Mouse (Mus musculus) macrophage (primary cell): ENCODE data around the gene Cxcr5. TPM values are rescaled to one million over a fixed set of nuclear protein-coding genes. Genes with fewer than 3 reads are reported as not detected.

Source experiments
- H3K27ac ChIP-seq: fragments of 350-480 bp; formaldehyde crosslinking; 2 replicates; pipeline ENCODE4 v1.9.0; 2021
- H3K36me3 ChIP-seq: fragments of 350-480 bp; formaldehyde crosslinking; 2 replicates; pipeline ENCODE4 v1.9.0; 2021; ENCODE audit errors: inconsistent target
- H3K4me3 ChIP-seq: fragments of 350-480 bp; formaldehyde crosslinking; 2 replicates; pipeline ENCODE4 v1.9.0; 2021; ENCODE audit errors: inconsistent target
- H3K79me2 ChIP-seq: fragments of 350-480 bp; formaldehyde crosslinking; 2 replicates; pipeline ENCODE4 v1.9.0; 2021; ENCODE audit errors: inconsistent target
- WGBS: methylation state at CpG from one replicate; pipeline ENCODE4 v1.1.7; 2026; ENCODE audit warnings: inconsistent platforms; ENCODE audit not compliant: missing documents; 5-methylcytosine and 5-hydroxymethylcytosine counted together
- polyA plus RNA-seq: library from polyadenylated mRNA; stranded (reverse); fragments of 250-400 nt; gene quantifications from 3 replicates; pipeline ENCODE4 v1.2.4, GENCODE M21; 2018; ENCODE audit warnings: inconsistent platforms

Gene Cxcr5
- polyA plus RNA-seq, 1 experiment from 2014 or later = not detected

DNA sequence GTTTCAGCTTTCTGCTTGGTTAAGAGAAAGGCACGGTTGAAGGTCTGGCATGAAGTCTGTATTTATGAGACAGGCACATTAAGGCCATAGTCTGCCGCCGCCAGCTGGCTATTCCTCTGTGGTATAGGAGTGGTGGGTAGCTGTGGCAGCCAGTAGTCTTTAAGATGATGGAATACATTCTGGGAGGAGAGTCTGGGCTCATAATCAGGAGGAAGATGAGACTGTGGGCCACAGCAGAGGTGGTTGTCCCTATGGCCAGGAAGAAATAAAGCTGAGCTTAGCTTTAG, 49.0 kb downstream of the Cxcr5 start:
- Histone ChIP-seq H3K27ac (peak overlapping the region; percentile 47), H3K79me2 (no peaks in the 10 kb centered on the region), H3K4me3 (no peak overlapping the region), H3K36me3 (no peaks in the 10 kb centered on the region)
- WGBS = 90% methylated on average over 3 of the region's 3 CpGs

DNA sequence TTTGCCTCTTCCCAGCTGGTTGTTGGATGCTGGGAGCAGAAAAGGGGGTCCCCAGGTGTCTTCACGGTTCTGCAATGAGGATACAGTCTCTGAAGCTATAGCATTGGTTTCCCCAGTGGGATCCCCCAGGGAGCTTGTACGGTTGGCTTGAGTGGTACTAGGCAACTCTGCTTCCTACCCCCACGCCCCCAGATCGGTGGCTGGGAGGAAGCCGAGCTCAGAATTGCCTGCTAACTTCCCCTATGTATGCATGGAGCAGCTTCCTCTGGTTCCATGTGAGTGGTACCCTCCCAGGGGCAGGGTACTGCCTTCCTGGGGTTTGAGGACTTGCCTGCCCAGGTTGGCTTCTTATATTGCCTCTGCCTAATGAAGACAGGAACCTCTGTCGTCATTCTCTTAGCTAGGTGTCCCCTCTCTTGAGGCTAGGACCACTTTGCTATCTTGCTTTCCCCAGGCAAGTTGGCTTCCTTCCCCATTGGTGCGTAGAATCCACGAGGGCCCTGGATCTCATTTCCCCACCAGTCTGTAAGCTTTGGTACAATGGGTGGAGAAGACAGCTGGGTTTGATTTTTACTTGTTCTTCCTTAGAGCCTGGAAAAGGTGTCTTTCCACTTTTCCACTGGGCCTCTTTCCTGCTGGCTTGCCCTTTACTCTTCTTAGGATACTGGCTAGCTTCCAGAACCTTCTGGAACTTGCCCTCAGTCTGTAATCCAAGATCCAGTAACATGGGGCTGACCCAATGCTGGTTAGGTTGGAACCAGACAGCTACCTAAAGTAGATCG, 49.6 kb downstream of the Cxcr5 start:
- WGBS = 17% methylated on average over 9 of the region's 9 CpGs
- H3K27ac ChIP-seq = peak overlapping the region; percentile 47
- H3K36me3 ChIP-seq = no peaks in the 10 kb centered on the region

DNA sequence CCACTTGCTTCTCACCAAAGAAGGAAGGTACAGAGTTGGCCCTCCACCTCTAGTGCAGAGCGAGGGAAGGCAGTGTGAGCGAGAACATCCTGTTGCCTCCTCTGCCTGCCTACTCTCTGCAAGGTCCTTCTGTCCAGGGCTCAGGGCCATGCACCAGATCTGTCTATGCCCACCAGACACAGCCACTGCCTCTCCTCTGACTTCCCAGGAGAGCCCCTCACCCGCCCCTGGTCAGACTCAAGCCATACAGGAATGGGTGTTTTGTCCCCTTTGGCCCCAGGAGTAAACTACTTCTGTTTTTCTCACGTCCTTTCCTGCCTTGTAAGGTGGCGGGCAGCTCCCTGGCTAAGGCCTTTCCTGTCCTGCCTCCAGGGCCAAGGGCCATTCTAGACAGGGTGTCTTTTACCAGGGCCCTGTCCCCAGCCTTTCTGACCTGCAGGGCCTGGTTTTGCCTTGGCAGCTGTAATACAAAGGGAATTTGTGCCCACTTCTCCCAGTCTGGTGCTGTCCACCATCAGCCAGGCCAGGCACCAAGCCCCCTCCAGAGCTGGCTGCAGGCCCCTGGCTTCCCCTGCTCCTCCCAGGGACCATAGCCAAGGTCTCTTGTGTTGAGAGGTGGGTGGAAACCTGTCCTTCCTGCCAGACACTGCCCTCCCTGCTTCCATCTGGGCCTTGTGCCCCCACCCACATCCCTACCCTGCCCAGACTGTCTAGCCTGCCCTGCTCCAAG, 50.6 kb downstream of the Cxcr5 start:
- Histone ChIP-seq H3K79me2 (no peaks in the 10 kb centered on the region), H3K4me3 (no peak overlapping the region), H3K36me3 (peaks cover 9% of the 10 kb centered on the region; the same call in 1 of the 2 replicates), H3K27ac (no peak overlapping the region)
- 83% methylated on average over 5 of the region's 5 CpGs for WGBS

More for the DNA sequence above, 49.6 kb downstream of the Cxcr5 start:
- Histone ChIP-seq H3K79me2 (no peaks in the 10 kb centered on the region), H3K4me3 (no peak overlapping the region)

DNA sequence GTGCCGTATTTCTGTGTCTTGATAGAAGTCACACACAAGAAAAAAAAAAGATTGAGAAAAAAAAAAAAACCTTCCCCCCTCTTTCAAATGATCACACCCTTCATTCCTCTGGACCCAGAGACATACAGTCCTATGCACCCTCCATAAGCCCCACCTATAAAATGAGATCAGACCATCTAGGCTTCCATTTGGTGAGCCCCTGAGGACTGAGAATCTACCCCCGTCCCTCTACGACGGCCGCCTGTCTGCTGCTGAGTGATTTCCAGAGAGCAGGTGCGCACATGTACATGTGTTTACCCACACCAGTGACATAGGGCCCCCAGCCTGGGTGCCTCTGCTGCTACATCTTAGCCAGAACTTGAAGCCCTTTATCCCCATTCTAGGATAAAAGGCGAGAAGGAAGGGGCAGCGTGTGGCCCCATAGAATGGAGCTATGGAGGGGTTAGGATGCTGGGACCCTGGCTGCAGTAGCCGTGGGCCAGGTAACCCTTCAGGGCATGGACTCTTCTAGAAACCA, 51.3 kb downstream of the Cxcr5 start:
- Histone ChIP-seq H3K27ac (no peak overlapping the region), H3K36me3 (peaks cover 10% of the 10 kb centered on the region; the same call in 1 of the 2 replicates)
- 66% methylated on average over 9 of the region's 9 CpGs for WGBS

DNA sequence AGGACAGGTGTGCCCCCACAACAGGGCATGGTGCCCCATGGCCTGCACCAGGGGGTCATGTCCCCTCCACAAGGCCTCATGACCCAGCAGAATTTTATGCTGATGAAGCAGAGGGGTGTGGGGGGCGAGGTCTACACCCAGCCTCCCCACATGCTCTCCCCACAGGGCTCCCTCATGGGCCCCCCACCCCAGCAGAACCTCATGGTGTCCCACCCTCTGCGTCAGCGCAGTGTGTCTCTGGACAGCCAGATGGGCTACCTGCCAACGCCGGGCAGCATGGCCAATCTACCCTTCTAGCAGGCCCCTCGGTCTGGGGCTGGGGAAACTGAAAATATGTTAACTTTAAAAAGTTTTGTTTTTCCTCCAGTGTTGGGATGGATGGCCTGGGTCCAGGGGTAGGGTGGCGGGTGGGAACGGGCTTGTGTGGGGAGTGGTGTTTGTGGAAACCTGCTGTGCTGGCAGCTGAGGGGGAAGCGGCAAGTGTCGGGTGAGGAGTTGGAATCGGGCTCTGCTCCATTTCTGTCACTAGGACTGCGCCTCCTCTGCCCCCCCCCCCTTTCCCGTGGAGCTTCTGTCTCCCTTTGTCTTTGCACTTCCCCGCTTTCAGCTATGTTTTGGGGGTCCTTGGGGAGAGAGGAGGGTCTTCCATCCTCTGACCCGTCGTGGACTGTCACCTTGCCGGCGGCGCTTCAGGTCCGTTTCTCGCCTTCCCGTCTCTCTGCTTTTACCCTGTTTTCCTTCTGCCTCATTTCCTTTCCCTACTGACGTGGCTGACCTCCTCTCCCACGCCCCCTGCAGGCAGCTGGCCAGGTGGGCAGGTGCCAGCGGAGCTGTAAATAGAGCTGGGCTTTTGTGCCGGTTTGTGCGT, 52.0 kb downstream of the Cxcr5 start:
- H3K27ac ChIP-seq = no peak overlapping the region
- H3K4me3 ChIP-seq = peak overlapping the region; percentile 18
- no peaks in the 10 kb centered on the region for H3K79me2 ChIP-seq
- peaks cover 10% of the 10 kb centered on the region; the same call in 1 of the 2 replicates for H3K36me3 ChIP-seq
- 16% methylated on average over 27 of the region's 27 CpGs for WGBS

More for the DNA sequence above, 51.3 kb downstream of the Cxcr5 start:
- H3K79me2 ChIP-seq = no peaks in the 10 kb centered on the region
- H3K4me3 ChIP-seq = no peak overlapping the region

DNA sequence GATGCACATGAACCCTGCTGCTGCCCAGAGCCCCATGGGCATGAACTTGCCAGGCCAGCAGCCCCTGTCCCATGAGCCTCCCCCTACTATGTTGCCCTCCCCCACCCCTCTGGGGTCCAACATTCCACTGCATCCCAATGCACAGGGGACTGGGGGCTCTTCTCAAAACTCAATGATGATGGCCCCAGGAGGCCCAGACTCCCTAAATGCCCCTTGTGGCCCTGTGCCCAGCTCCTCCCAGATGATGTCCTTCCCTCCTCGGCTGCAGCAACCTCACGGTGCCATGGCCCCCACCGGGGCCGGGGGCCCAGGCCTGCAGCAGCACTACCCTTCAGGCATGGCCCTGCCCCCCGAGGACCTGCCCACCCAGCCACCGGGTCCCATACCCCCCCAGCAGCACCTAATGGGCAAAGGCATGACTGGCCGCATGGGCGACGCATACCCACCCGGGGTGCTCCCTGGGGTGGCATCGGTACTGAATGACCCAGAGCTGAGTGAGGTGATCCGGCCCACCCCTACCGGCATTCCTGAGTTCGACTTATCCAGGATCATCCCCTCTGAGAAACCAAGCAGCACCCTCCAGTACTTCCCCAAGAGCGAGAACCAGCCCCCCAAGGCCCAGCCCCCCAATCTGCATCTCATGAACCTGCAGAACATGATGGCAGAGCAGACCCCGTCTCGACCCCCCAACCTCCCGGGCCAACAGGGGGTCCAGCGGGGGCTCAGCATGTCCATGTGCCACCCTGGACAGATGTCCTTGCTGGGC, 52.8 kb downstream of the Cxcr5 start:
- no peak overlapping the region for H3K4me3 ChIP-seq

DNA sequence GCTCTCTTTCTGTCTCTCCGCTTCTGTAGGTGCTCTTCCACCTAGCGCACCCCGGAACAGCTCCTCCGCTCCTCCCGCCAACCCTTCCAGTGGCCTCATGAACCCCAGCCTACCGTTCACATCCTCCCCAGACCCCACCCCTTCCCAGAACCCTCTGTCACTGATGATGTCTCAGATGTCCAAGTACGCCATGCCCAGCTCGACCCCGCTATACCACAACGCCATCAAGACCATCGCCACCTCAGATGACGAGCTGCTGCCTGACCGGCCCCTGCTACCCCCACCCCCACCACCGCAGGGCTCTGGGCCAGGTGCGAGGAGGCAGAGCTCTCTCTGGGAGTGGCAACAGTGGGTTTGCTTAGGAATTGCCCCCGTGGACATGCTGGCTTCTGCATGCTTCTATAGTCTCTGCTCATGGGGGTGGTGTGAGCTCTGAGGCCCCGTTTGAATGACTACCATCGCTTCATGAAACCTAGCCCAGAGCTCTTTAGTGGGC, 53.5 kb downstream of the Cxcr5 start:
- Histone ChIP-seq H3K4me3 (no peak overlapping the region), H3K79me2 (no peaks in the 10 kb centered on the region), H3K27ac (no peak overlapping the region), H3K36me3 (peaks cover 10% of the 10 kb centered on the region; the same call in 1 of the 2 replicates)
- WGBS = 96% methylated on average over 16 of the region's 18 CpGs

More for the DNA sequence above, 52.8 kb downstream of the Cxcr5 start:
- Histone ChIP-seq H3K36me3 (peaks cover 10% of the 10 kb centered on the region; the same call in 1 of the 2 replicates), H3K79me2 (no peaks in the 10 kb centered on the region), H3K27ac (no peak overlapping the region)
- WGBS = 95% methylated on average over 18 of the region's 19 CpGs

DNA sequence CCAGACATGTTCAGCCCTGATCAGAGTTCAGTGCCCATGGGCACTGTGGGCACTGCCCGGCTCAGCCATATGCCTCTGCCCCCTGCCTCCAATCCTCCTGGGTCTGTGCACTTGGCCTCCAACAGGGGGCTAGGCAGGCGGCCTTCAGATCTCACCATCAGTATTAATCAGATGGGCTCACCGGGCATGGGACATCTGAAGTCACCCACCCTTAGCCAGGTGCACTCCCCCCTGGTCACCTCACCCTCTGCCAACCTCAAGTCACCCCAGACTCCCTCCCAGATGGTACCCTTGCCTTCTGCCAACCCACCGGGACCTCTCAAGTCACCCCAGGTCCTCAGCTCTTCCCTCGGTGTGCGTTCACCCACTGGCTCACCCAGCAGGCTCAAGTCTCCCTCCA, 54.3 kb downstream of the Cxcr5 start:
- Histone ChIP-seq H3K36me3 (peaks cover 10% of the 10 kb centered on the region; the same call in 1 of the 2 replicates), H3K79me2 (no peaks in the 10 kb centered on the region), H3K4me3 (no peak overlapping the region), H3K27ac (no peak overlapping the region)
- 94% methylated on average over 6 of the region's 6 CpGs for WGBS

DNA sequence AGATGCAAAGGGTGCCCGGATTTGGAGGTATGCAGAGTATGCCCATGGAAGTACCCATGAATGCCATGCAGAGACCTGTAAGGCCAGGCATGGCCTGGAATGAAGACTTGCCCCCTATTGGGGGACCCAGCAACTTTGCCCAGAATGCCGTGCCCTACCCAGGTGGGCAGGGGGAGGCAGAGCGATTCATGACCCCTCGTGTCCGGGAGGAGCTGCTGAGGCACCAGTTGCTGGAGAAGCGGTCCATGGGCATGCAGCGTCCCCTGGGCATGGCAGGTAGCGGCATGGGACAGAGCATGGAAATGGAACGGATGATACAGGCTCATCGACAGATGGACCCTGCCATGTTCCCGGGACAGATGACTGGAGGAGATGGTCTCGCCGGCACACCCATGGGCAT, 55.1 kb downstream of the Cxcr5 start:
- peaks cover 10% of the 10 kb centered on the region; the same call in 1 of the 2 replicates for H3K36me3 ChIP-seq
- WGBS = 94% methylated on average over 12 of the region's 13 CpGs
- no peak overlapping the region for H3K27ac ChIP-seq

DNA sequence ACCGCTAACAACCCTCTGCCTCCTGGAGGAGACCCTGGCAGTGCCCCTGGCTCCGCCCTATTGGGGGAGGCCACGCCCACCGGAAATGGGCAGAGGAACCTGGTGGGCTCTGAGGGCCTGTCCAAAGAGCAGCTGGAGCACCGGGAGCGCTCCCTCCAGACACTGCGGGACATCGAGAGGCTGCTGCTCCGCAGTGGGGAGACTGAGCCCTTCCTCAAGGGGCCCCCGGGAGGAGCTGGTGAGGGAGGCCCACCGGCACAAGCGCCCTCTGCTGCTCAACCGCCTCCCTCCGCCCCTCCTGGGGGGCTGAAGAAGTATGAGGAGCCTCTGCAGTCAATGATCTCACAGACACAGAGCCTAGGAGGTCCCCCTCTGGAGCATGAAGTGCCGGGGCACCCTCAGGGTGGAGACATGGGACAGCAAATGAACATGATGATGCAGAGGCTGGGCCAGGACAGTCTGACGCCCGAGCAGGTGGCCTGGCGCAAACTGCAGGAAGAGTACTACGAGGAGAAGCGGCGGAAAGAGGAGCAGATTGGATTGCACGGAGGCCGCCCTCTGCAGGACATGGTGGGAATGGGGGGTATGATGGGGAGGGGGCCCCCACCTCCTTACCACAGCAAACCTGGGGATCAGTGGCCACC, 55.7 kb downstream of the Cxcr5 start:
- no peaks in the 10 kb centered on the region for H3K79me2 ChIP-seq
- WGBS = 81% methylated on average over 20 of the region's 23 CpGs
- H3K4me3 ChIP-seq = no peak overlapping the region
- H3K27ac ChIP-seq = no peak overlapping the region
- H3K36me3 ChIP-seq = peaks cover 10% of the 10 kb centered on the region; the same call in 1 of the 2 replicates

More for the DNA sequence above, 55.1 kb downstream of the Cxcr5 start:
- H3K79me2 ChIP-seq = no peaks in the 10 kb centered on the region
- H3K4me3 ChIP-seq = no peak overlapping the region

DNA sequence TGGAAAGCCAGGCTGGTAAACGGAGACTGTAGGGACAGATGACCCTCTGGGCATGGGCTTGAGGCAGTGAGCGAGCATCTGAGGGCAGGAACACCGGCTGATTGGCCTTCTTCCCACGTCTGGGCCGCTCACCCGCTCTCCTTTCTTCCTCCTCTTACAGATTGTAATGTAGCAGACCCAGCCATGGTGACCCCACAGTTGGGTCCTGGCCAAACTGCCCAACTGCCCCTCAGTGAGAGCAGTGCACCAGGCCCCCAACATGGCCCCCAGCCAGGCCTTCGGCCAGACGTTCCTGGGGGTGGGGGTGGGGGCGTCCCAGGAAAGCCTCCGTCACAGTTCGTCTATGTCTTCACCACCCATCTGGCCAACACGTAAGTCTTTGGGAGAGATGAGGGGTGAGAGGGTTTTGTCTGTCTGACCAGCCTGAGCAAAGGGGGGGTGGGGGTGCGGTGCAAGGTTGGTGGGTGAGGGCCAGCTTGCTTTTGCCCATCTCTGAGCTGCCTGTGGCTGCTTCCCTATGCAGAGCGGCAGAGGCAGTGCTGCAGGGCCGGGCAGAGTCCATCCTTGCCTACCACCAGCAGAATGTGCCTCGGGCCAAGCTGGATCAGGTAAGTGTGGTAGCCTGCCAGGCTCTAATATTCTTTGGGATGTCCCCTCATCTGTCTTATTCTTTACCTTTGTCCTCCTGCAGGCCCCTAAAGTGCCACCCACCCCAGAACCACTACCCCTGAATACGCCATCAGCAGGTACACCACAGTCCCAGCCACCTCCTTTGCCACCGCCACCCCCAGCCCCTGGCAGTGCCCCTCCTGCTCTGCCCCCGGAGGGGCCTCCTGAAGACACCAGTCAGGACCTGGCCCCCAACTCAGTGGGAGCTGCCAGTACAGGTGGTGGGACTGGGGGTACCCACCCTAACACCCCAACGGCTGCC, 56.5 kb downstream of the Cxcr5 start:
- Histone ChIP-seq H3K4me3 (no peak overlapping the region), H3K36me3 (peaks cover 10% of the 10 kb centered on the region; the same call in 1 of the 2 replicates), H3K79me2 (no peaks in the 10 kb centered on the region), H3K27ac (no peak overlapping the region)
- WGBS = 92% methylated on average over 20 of the region's 20 CpGs

DNA sequence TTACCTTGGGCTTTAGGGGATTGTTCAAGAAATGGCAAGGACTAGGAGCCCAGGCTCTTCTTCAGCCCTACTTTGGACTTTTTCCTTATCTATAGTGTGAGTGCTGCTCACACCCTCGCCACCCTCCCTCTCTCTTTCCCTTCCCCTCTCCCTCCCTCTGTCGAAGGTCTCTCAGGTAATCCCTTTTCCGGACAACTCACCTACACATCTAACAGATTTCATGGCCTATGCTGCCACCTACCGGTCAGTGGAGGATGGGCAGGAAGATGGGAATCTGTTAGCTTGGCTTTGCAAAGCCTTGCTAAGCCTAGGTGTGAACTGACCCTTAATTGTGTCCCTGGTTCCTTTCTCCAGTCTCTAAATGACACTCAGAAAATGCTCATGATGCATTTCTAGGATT, 59.7 kb downstream of the Cxcr5 start:
- Histone ChIP-seq H3K27ac (no peak overlapping the region), H3K4me3 (no peak overlapping the region), H3K36me3 (peaks cover 10% of the 10 kb centered on the region; the same call in 1 of the 2 replicates), H3K79me2 (no peaks in the 10 kb centered on the region)
- WGBS = 3% methylated on average over 4 of the region's 4 CpGs
